Mouse (Mus musculus) E14TG2a.4 (cell line): ENCODE measurements around the gene Sufu.

Experiments used
- CTCF ChIP-seq: conservative IDR thresholded peaks from 2 replicates; pipeline ENCODE4 v1.5.1; 2014; ENCODE audit warnings: low read length
- NANOG ChIP-seq: IDR thresholded peaks from 2 replicates; pipeline ENCODE4 v1.6.1; 2014; ENCODE audit warnings: borderline replicate concordance, low read length, mixed read lengths
- POU5F1 ChIP-seq: IDR thresholded peaks from 2 replicates; pipeline ENCODE4 v1.6.1; 2014; ENCODE audit warnings: low read length, borderline replicate concordance

- TF ChIP-seq CTCF: no peak
- TF ChIP-seq NANOG: no peak
- no peak for TF ChIP-seq POU5F1
These were observed 40.0 kb upstream of the Sufu start for GRCm38 (mm10) chr19:46356701-46357138.
